Mouse (Mus musculus) MEL (cell line): ENCODE data around the gene Jmy. TPM values are rescaled to one million over a fixed set of nuclear protein-coding genes. Genes with fewer than 3 reads are reported as not detected.
A peak's percentile ranks its signal among the peaks of the same experiment; 100 is the strongest.

Experiments
- DNase-seq: peaks from one replicate; pipeline ENCODE4 v3.0.0; 2011; ENCODE audit warnings: low read depth, low spot score
- H3K27ac ChIP-seq: 2 replicates; pipeline ENCODE4 v1.5.1; 2012; ENCODE audit warnings: low read depth, mild to moderate bottlenecking, control low read depth, low read length, moderate library complexity; ENCODE audit not compliant: control insufficient read depth
- H3K27me3 ChIP-seq, 2 experiments: fragments of 150-350 bp in 1 of 2; sonication (generic) in 1 of 2; 2 replicates each; pipeline ENCODE4 v1.6.1; 2012; ENCODE audit warnings: low read length in 2 of 2, mild to moderate bottlenecking in 2 of 2, improper control_type of control experiment in 1 of 2, moderate library complexity in 1 of 2; ENCODE audit not compliant: insufficient read depth in 2 of 2, control insufficient read depth in 1 of 2
- H3K36me3 ChIP-seq, 2 experiments: 2 replicates each; pipeline ENCODE4 v1.6.1; 2012 to 2014; ENCODE audit warnings: low read length in 2 of 2, improper control_type of control experiment in 1 of 2, inconsistent platforms in 1 of 2, mild to moderate bottlenecking in 1 of 2; ENCODE audit not compliant: insufficient read depth in 2 of 2, control insufficient read depth in 1 of 2
- H3K4me1 ChIP-seq, 2 experiments: fragments of 150-350 bp in 1 of 2; sonication (generic) in 1 of 2; 2 replicates each; pipeline ENCODE4 v1.6.1; 2012; ENCODE audit warnings: low read length in 2 of 2, improper control_type of control experiment in 1 of 2, mild to moderate bottlenecking in 1 of 2; ENCODE audit not compliant: insufficient read depth in 2 of 2, control insufficient read depth in 1 of 2
- H3K4me3 ChIP-seq, 2 experiments: fragments of 150-350 bp in 1 of 2; sonication (generic) in 1 of 2; 2 replicates each; pipeline ENCODE4 v1.5.1; 2012; ENCODE audit warnings: low read depth in 2 of 2, low read length in 2 of 2, mild to moderate bottlenecking in 2 of 2, moderate library complexity in 2 of 2, control low read depth in 1 of 2, improper control_type of control experiment in 1 of 2; ENCODE audit not compliant: control insufficient read depth in 1 of 2, insufficient read depth in 1 of 2
- H3K79me2 ChIP-seq: 2 replicates; pipeline ENCODE4 v1.6.1; 2012; ENCODE audit warnings: mild to moderate bottlenecking, low read length, moderate library complexity; ENCODE audit not compliant: control insufficient read depth, poor library complexity, insufficient read depth
- H3K9ac ChIP-seq: 2 replicates; pipeline ENCODE4 v1.6.1; 2012; ENCODE audit warnings: low read depth, mild to moderate bottlenecking, control low read depth, low read length, moderate library complexity; ENCODE audit not compliant: control insufficient read depth, poor library complexity, severe bottlenecking
- H3K9me3 ChIP-seq: fragments of 150-350 bp; sonication (generic); replicated peaks from 2 replicates; pipeline ENCODE4 v1.6.1; 2012; ENCODE audit warnings: mild to moderate bottlenecking, low read length, improper control_type of control experiment, moderate library complexity; ENCODE audit not compliant: insufficient read depth
- BHLHE40 ChIP-seq: IDR thresholded peaks from 2 replicates; pipeline ENCODE4 v1.6.1; 2012; ENCODE audit warnings: low read depth, mild to moderate bottlenecking, inconsistent platforms, low read length, improper control_type of control experiment, borderline replicate concordance
- CHD1 ChIP-seq: IDR thresholded peaks from 2 replicates; pipeline ENCODE4 v1.6.1; 2012; ENCODE audit warnings: low read depth, mild to moderate bottlenecking, inconsistent platforms, low read length, improper control_type of control experiment
- CHD2 ChIP-seq: IDR thresholded peaks from 2 replicates; pipeline ENCODE4 v1.6.1; 2011; ENCODE audit warnings: low read length, improper control_type of control experiment
- CTCF ChIP-seq, 3 experiments: IDR thresholded peaks in 2 of 3; conservative IDR thresholded peaks in 1 of 3; 2 replicates each; pipeline ENCODE4 v1.5.1; 2011 to 2012; ENCODE audit warnings: low read length in 3 of 3, low read depth in 2 of 3, mild to moderate bottlenecking in 2 of 3, improper control_type of control experiment in 1 of 3, inconsistent platforms in 1 of 3, mixed read lengths in 1 of 3, moderate library complexity in 1 of 3; ENCODE audit not compliant: control insufficient read depth in 1 of 3, insufficient read depth in 1 of 3, poor library complexity in 1 of 3, severe bottlenecking in 1 of 3
- EP300 ChIP-seq, 2 experiments: IDR thresholded peaks; 2 replicates each; pipeline ENCODE4 v1.6.1; 2011; ENCODE audit warnings: improper control_type of control experiment in 2 of 2, low read length in 2 of 2, low read depth in 1 of 2, mild to moderate bottlenecking in 1 of 2
- ETS1 ChIP-seq: IDR thresholded peaks from 2 replicates; pipeline ENCODE4 v1.6.1; 2012; ENCODE audit warnings: low read depth, mild to moderate bottlenecking, inconsistent platforms, low read length, improper control_type of control experiment, moderate library complexity
- GABPA ChIP-seq: IDR thresholded peaks from 2 replicates; pipeline ENCODE4 v1.6.1; 2012; ENCODE audit warnings: low read depth, mild to moderate bottlenecking, inconsistent platforms, low read length, improper control_type of control experiment, moderate library complexity
- GATA1 ChIP-seq: IDR thresholded peaks from 2 replicates; pipeline ENCODE4 v1.6.1; 2011; ENCODE audit warnings: low read depth, low read length, improper control_type of control experiment
- HCFC1 ChIP-seq: IDR thresholded peaks from 2 replicates; pipeline ENCODE4 v1.6.1; 2012; ENCODE audit warnings: low read depth, mild to moderate bottlenecking, inconsistent platforms, low read length, improper control_type of control experiment, moderate library complexity
- JUND ChIP-seq: IDR thresholded peaks from 2 replicates; pipeline ENCODE4 v1.6.1; 2011; ENCODE audit warnings: low read depth, mild to moderate bottlenecking, improper control_type of control experiment, low read length
- MAFK ChIP-seq: IDR thresholded peaks from 2 replicates; pipeline ENCODE4 v1.6.1; 2011; ENCODE audit warnings: low read depth, mild to moderate bottlenecking, low read length, improper control_type of control experiment, borderline replicate concordance
- MAX ChIP-seq: IDR thresholded peaks from 2 replicates; pipeline ENCODE4 v1.6.1; 2011; ENCODE audit warnings: low read length, improper control_type of control experiment
- MAZ ChIP-seq: IDR thresholded peaks from 2 replicates; pipeline ENCODE4 v1.6.1; 2012; ENCODE audit warnings: low read depth, mild to moderate bottlenecking, inconsistent platforms, low read length, improper control_type of control experiment
- MEF2A ChIP-seq: IDR thresholded peaks from 2 replicates; pipeline ENCODE4 v1.6.1; 2014; ENCODE audit warnings: low read depth, mild to moderate bottlenecking, inconsistent platforms, low read length, improper control_type of control experiment; ENCODE audit not compliant: poor library complexity, insufficient replicate concordance, severe bottlenecking; ENCODE audit errors: extremely low read depth
- MXI1 ChIP-seq: IDR thresholded peaks from 2 replicates; pipeline ENCODE4 v1.6.1; 2011; ENCODE audit warnings: mild to moderate bottlenecking, low read depth, low read length, improper control_type of control experiment
- MYC ChIP-seq: IDR thresholded peaks from 2 replicates; pipeline ENCODE4 v1.6.1; 2011; ENCODE audit warnings: low read depth, mild to moderate bottlenecking, low read length, improper control_type of control experiment, moderate library complexity
- NELFE ChIP-seq: IDR thresholded peaks from 2 replicates; pipeline ENCODE4 v1.6.1; 2011; ENCODE audit warnings: low read depth, low read length, improper control_type of control experiment
- NRF1 ChIP-seq: IDR thresholded peaks from 2 replicates; pipeline ENCODE4 v1.6.1; 2014; ENCODE audit warnings: low read depth, mild to moderate bottlenecking, inconsistent platforms, low read length, improper control_type of control experiment, moderate library complexity; ENCODE audit not compliant: poor library complexity, insufficient read depth, severe bottlenecking
- POLR2A ChIP-seq, 2 experiments: IDR thresholded peaks; 2 replicates each; pipeline ENCODE4 v1.6.1; 2011 to 2012; ENCODE audit warnings: low read length in 2 of 2, mild to moderate bottlenecking in 2 of 2, control low read depth in 1 of 2, improper control_type of control experiment in 1 of 2, low read depth in 1 of 2, moderate library complexity in 1 of 2; ENCODE audit not compliant: control insufficient read depth in 1 of 2, insufficient read depth in 1 of 2, poor library complexity in 1 of 2
- POLR2AphosphoS2 ChIP-seq: IDR thresholded peaks from 2 replicates; pipeline ENCODE4 v1.6.1; 2011; ENCODE audit warnings: low read length, improper control_type of control experiment
- POLR2AphosphoS5 ChIP-seq: IDR thresholded peaks from 2 replicates; pipeline ENCODE4 v1.6.1; 2012; ENCODE audit warnings: low read depth, borderline replicate concordance, mild to moderate bottlenecking, inconsistent platforms, low read length, moderate library complexity, mixed read lengths
- RCOR1 ChIP-seq: IDR thresholded peaks from 2 replicates; pipeline ENCODE4 v1.6.1; 2012; ENCODE audit warnings: low read depth, mild to moderate bottlenecking, inconsistent platforms, low read length, improper control_type of control experiment
- SIN3A ChIP-seq: IDR thresholded peaks from 2 replicates; pipeline ENCODE4 v1.6.1; 2012; ENCODE audit warnings: low read length, improper control_type of control experiment, inconsistent platforms
- SMC3 ChIP-seq: IDR thresholded peaks from 2 replicates; pipeline ENCODE4 v1.6.1; 2011; ENCODE audit warnings: low read depth, low read length, improper control_type of control experiment
- TBP ChIP-seq: IDR thresholded peaks from 2 replicates; pipeline ENCODE4 v1.8.0; 2011; ENCODE audit warnings: low read depth, low read length, improper control_type of control experiment
- TCF12 ChIP-seq: IDR thresholded peaks from 2 replicates; pipeline ENCODE4 v1.6.1; 2014; ENCODE audit warnings: low read depth, mild to moderate bottlenecking, inconsistent platforms, low read length, improper control_type of control experiment, moderate library complexity
- UBTF ChIP-seq: IDR thresholded peaks from 2 replicates; pipeline ENCODE4 v1.6.1; 2012; ENCODE audit warnings: low read depth, mild to moderate bottlenecking, inconsistent platforms, low read length, improper control_type of control experiment, moderate library complexity, borderline replicate concordance; ENCODE audit not compliant: insufficient read depth
- USF1 ChIP-seq: IDR thresholded peaks from 2 replicates; pipeline ENCODE4 v1.6.1; 2014; ENCODE audit warnings: low read depth, mild to moderate bottlenecking, inconsistent platforms, low read length, improper control_type of control experiment, moderate library complexity
- USF2 ChIP-seq, 2 experiments: IDR thresholded peaks; 2 replicates each; pipeline ENCODE4 v1.6.1; 2011 to 2012; ENCODE audit warnings: improper control_type of control experiment in 2 of 2, low read length in 2 of 2, borderline replicate concordance in 1 of 2, inconsistent platforms in 1 of 2, low read depth in 1 of 2, mild to moderate bottlenecking in 1 of 2; ENCODE audit not compliant: insufficient read depth in 1 of 2
- ZC3H11A ChIP-seq: IDR thresholded peaks from 2 replicates; pipeline ENCODE4 v1.6.1; 2012; ENCODE audit warnings: low read depth, mild to moderate bottlenecking, inconsistent platforms, low read length, improper control_type of control experiment
- ZKSCAN1 ChIP-seq: IDR thresholded peaks from 2 replicates; pipeline ENCODE4 v1.6.1; 2012; ENCODE audit warnings: low read depth, mild to moderate bottlenecking, inconsistent platforms, low read length, improper control_type of control experiment, moderate library complexity
- ZMIZ1 ChIP-seq: IDR thresholded peaks from 2 replicates; pipeline ENCODE4 v1.6.1; 2012; ENCODE audit warnings: low read depth, mild to moderate bottlenecking, inconsistent platforms, low read length, improper control_type of control experiment, moderate library complexity
- ZNF384 ChIP-seq: IDR thresholded peaks from 2 replicates; pipeline ENCODE4 v1.6.1; 2012; ENCODE audit warnings: low read depth, mild to moderate bottlenecking, inconsistent platforms, low read length, improper control_type of control experiment
- polyA plus RNA-seq, 2 experiments: library from polyadenylated mRNA; stranded (reverse) in 1 of 2; unstranded in 1 of 2; fragments of >175 nt in 1 of 2; fragments of >200 nt in 1 of 2; gene quantifications; 2 replicates each; pipeline versions ENCODE4 v1.2.1 to v1.2.4; 2012; ENCODE audit warnings: low replicate concordance in 2 of 2, low read depth in 1 of 2; ENCODE audit not compliant: insufficient read length in 2 of 2, insufficient read depth in 1 of 2, missing spikeins in 1 of 2
- total RNA-seq: library from RNA; depleted of rRNA; stranded (reverse); fragments of 300-350 nt; gene quantifications from 2 replicates; pipeline ENCODE4 v1.2.3, GENCODE M21; 2012; rRNA removed

Gene Jmy
- total RNA-seq: 5.5 and 5.9 TPM in 2 replicates
- polyA plus RNA-seq: 10 to 100 TPM in 1 of 2 experiments, 1 to 10 TPM in 1; 9.3 to 21.9 TPM

- H3K9me3 ChIP-seq: no peaks in the 10 kb centered on the region
- peak within 1 kb of the TSS; percentile 76 for H3K27ac ChIP-seq
- H3K27me3 ChIP-seq: no peaks in the 10 kb centered on the region
- H3K4me3 ChIP-seq: peak within 1 kb of the TSS; percentile 62 to 96
- H3K36me3 ChIP-seq: peaks cover 0 to 14% of the 10 kb centered on the region in 2 experiments; a peak in 2 of 4 replicates
- peak within 1 kb of the TSS; percentile 93 for H3K9ac ChIP-seq
- H3K79me2 ChIP-seq: peaks cover 37% of the 10 kb centered on the region
- H3K4me1 ChIP-seq: peaks cover 7 to 9% of the 10 kb centered on the region in 2 experiments; a peak in 3 of 4 replicates
- TF ChIP-seq MEF2A (0 out of 2 replicates have a peak, but pooled peaks have one; percentile 29), NELFE (no peak; the same call in none of the 2 replicates), USF2 (IDR thresholded peaks at IDR 0.05; ENCODE audit: borderline replicate concordance in 1 of 2, insufficient read depth in 1 of 2, low read depth in 1 of 2, low read length in 2 of 2) (peak in 1 of 2 experiments; percentile 51; a peak in 1 of 4 replicates), TBP (no peak), ZMIZ1 (0 out of 2 replicates have a peak, but pooled peaks have one; percentile 33), RCOR1 (no peak), POLR2A (IDR thresholded peaks at IDR 0.05; ENCODE audit: control insufficient read depth in 1 of 2, insufficient read depth in 1 of 2, low read depth in 1 of 2, low read length in 2 of 2, poor library complexity in 1 of 2) (peak; percentile 58 to 61; a peak in 3 of 4 replicates), MYC (0 out of 2 replicates have a peak, but pooled peaks have one; percentile 49), BHLHE40 (peak; percentile 98), CHD1 (no peak), MAX (peak; percentile 96), MAZ (no peak), GATA1 (no peak), POLR2AphosphoS2 (peak; percentile 52; the same call in 1 of the 2 replicates), TCF12 (peak; percentile 29; the same call in 1 of the 2 replicates), POLR2AphosphoS5 (no peak), HCFC1 (peak; percentile 64), MAFK (no peak), ZKSCAN1 (no peak), USF1 (peak; percentile 86), UBTF (0 out of 2 replicates have a peak, but pooled peaks have one; percentile 73), SMC3 (no peak), GABPA (no peak), ZC3H11A (no peak), CHD2 (no peak), CTCF (IDR thresholded peaks at IDR 0.05 in 2 of 3, conservative IDR thresholded peaks at IDR 0.05 in 1 of 3; ENCODE audit: control insufficient read depth in 1 of 3, insufficient read depth in 1 of 3, low read depth in 2 of 3, low read length in 3 of 3, poor library complexity in 1 of 3, severe bottlenecking in 1 of 3) (no peak), MXI1 (peak; percentile 85), EP300 (IDR thresholded peaks at IDR 0.05; ENCODE audit: low read depth in 1 of 2, low read length in 2 of 2) (no peak), ETS1 (peak; percentile 53; the same call in 1 of the 2 replicates), NRF1 (peak; percentile 76), SIN3A (peak; percentile 96), ZNF384 (no peak), JUND (no peak)
- peak; percentile 87 for DNase-seq
Measured at GRCm38 (mm10) chr13:93499167-93499972, at the start of gene Jmy. Gene Jmy (minus strand): TSS chr13:93499808.
